ENCODE assay signal across 19 mouse cellular contexts in the genomic region with DNA sequence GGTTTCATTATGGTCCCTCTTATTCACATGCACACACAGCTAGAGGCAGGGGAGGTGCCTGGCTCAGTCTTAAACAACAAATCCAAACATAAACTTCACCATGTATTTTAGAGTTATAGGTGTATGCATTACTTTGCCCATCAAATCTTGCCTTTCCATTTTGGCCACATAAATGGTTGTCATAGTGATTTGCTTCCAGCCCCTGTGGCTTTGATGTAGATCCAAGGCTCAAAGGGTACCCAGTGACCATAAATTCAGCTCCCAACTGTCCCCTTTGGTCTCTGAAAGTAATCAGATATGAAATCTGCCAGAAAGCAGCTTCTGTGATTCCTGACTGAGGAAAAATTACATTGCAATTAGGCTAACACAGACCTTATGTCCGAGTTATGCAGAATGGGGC.
"Had no signal": no experiment of that assay in that cellular context is flagged by ENCODE, and none has a peak within 500 bp of the region (broad histone marks: within the 10 kb centered on the region; RNA-seq: fewer than 3 reads in every experiment).

No protein-coding gene starts in this region.

- DNase-seq: kidney, postnatal 14 days; layer of hippocampus, adult 9-11 months; layer of hippocampus, postnatal 36 days; liver, embryonic 13.5 days; lung, adult 2 months; lung, postnatal 14 days; lung, postnatal 4 days; retina, postnatal 1 day; right cerebral cortex, postnatal 25 days; spleen, adult 18-20 months; thymus, postnatal 25 days had no signal

- H3K27ac ChIP-seq: kidney, embryonic 15.5 days; layer of hippocampus, adult 2 months; left cerebral cortex, adult 2 months; liver, embryonic 13.5 days; midbrain, embryonic 12.5 days; midbrain, embryonic 15.5 days; neural tube, embryonic 12.5 days; neural tube, embryonic 15.5 days; stomach, embryonic 15.5 days had no signal

- H3K27me3 ChIP-seq: kidney, embryonic 15.5 days; liver, embryonic 13.5 days; midbrain, embryonic 12.5 days; midbrain, embryonic 15.5 days; neural tube, embryonic 12.5 days; stomach, embryonic 15.5 days had no signal

- H3K9ac ChIP-seq: kidney, embryonic 15.5 days; liver, embryonic 13.5 days; midbrain, embryonic 12.5 days; midbrain, embryonic 15.5 days; neural tube, embryonic 12.5 days; neural tube, embryonic 15.5 days; stomach, embryonic 15.5 days had no signal

- ATAC-seq: midbrain, embryonic 15.5 days had no signal

- H3K4me1 ChIP-seq: kidney, embryonic 15.5 days; liver, embryonic 13.5 days; stomach, embryonic 15.5 days had no signal

- H3K36me3 ChIP-seq: kidney, embryonic 15.5 days; liver, embryonic 13.5 days; midbrain, embryonic 12.5 days; midbrain, embryonic 15.5 days; neural tube, embryonic 12.5 days; neural tube, embryonic 15.5 days; stomach, embryonic 15.5 days had no signal

- H3K4me2 ChIP-seq: kidney, embryonic 15.5 days; liver, embryonic 13.5 days; midbrain, embryonic 12.5 days; midbrain, embryonic 15.5 days; neural tube, embryonic 12.5 days; stomach, embryonic 15.5 days had no signal

- H3K4me3 ChIP-seq: kidney, embryonic 15.5 days; layer of hippocampus, adult 2 months; left cerebral cortex, adult 2 months; liver, embryonic 13.5 days; midbrain, embryonic 12.5 days; midbrain, embryonic 15.5 days; neural tube, embryonic 12.5 days; neural tube, embryonic 15.5 days; stomach, embryonic 15.5 days had no signal

- H3K9me3 ChIP-seq: kidney, embryonic 15.5 days; liver, embryonic 13.5 days; midbrain, embryonic 12.5 days; midbrain, embryonic 15.5 days; neural tube, embryonic 12.5 days; neural tube, embryonic 15.5 days; stomach, embryonic 15.5 days had no signal
